Comparison of ENCODE assay signal across 8 mouse cellular contexts in the genomic region with DNA sequence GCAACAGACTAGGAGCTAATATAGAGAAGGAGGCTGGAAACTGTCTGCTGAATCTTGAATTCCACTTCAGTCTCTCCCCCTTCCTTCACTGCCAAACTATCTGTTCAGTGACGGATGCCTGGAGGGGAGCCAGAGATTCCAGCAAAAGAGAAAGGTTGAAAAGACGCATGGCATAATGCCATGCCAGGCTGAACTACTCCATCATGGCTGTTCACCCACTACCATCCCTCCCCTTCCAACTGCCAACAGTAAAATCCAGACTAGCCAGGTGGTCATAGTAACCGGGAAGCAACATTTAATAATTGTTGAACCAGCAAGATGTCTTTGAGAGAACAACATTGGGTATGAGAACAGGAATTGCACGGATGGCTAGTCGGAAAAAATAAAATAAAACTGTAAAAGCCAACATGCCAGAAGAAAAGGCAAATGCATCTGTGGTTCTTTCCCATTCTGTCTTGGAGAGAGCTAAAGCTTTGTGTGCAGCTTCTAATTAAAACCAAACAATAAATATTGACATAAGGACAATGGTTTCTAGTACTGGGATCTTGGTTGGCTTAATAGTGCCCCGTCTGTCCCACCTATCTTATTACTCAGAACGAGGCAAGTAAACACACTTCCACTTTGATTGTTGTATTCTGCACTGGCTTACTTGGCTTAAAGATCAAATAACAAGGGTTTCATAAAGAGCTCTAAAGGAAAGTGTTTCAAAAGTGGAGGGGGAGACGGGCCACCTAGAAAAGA.
DNase-seq lines count a peak whose midpoint lies in the region; ATAC-seq lines count a peak whose summit lies in the region.
"Had no signal": no experiment of that assay in that cellular context is flagged by ENCODE, and none has a peak within 500 bp of the region (broad histone marks: within the 10 kb centered on the region; RNA-seq: fewer than 3 reads in every experiment).

No protein-coding gene starts in this region.

- no peaks in the 10 kb centered on the region for H3K9me3 ChIP-seq in hindbrain, embryonic 15.5 days
- peaks cover 3% of the 10 kb centered on the region; the same call in 1 of the 2 replicates for H3K9me3 ChIP-seq in midbrain, embryonic 13.5 days
- H3K9me3 ChIP-seq: stomach, embryonic 15.5 days had no signal

- intact Hi-C loops in left cerebral cortex, postnatal 10 days (cut with DNase I): no loop called here

- WGBS in hindbrain, embryonic 15.5 days: 42% methylated on average over 8 of the region's 8 CpGs
- WGBS in midbrain, embryonic 13.5 days: 56% methylated on average over 8 of the region's 8 CpGs

- H3K4me1 ChIP-seq in hindbrain, embryonic 15.5 days (replicated peaks): 0 out of 2 replicates have a peak, but pooled peaks cover 19% of the 10 kb centered on the region
- peaks cover 7% of the 10 kb centered on the region for H3K4me1 ChIP-seq in midbrain, embryonic 13.5 days (replicated peaks)
- H3K4me1 ChIP-seq: stomach, embryonic 15.5 days had no signal

- H3K4me2 ChIP-seq in hindbrain, embryonic 15.5 days: no peak overlapping the region
- H3K4me2 ChIP-seq in midbrain, embryonic 13.5 days (replicated peaks): no peak overlapping the region
- H3K4me2 ChIP-seq: stomach, embryonic 15.5 days had no signal

- 0 out of 2 replicates have a peak overlapping the region, but pooled peaks have one; percentile 2 for H3K27ac ChIP-seq in hindbrain, embryonic 15.5 days (replicated peaks)
- H3K27ac ChIP-seq in midbrain, embryonic 13.5 days: peak overlapping the region; percentile 11
- H3K27ac ChIP-seq: stomach, embryonic 15.5 days had no signal

- peak; percentile 84 for ATAC-seq in hindbrain, embryonic 15.5 days (ENCODE audit: low FRiP score, low read depth)
- ATAC-seq in midbrain, embryonic 13.5 days: peak; percentile 73
- no peak for ATAC-seq in megakaryocyte, adult 5-6 weeks (ENCODE audit: poor library complexity, severe bottlenecking)
- no peak for ATAC-seq in monocyte, adult 5-6 weeks (replicated peaks; ENCODE audit: insufficient number of reproducible peaks, low FRiP score, low TSS enrichment, poor library complexity, severe bottlenecking)

- H3K27me3 ChIP-seq in hindbrain, embryonic 15.5 days: no peaks in the 10 kb centered on the region
- H3K27me3 ChIP-seq in midbrain, embryonic 13.5 days: no peaks in the 10 kb centered on the region
- H3K27me3 ChIP-seq: stomach, embryonic 15.5 days had no signal

- H3K4me3 ChIP-seq in hindbrain, embryonic 15.5 days: no peak overlapping the region
- no peak overlapping the region for H3K4me3 ChIP-seq in midbrain, embryonic 13.5 days (replicated peaks)
- H3K4me3 ChIP-seq: stomach, embryonic 15.5 days had no signal

- no peak overlapping the region for H3K9ac ChIP-seq in hindbrain, embryonic 15.5 days
- no peak overlapping the region for H3K9ac ChIP-seq in midbrain, embryonic 13.5 days (replicated peaks)
- H3K9ac ChIP-seq: stomach, embryonic 15.5 days had no signal

- H3K36me3 ChIP-seq in hindbrain, embryonic 15.5 days: no peaks in the 10 kb centered on the region
- no peaks in the 10 kb centered on the region for H3K36me3 ChIP-seq in midbrain, embryonic 13.5 days
- H3K36me3 ChIP-seq: stomach, embryonic 15.5 days had no signal

- DNase-seq in left cerebral cortex, postnatal 10 days (ENCODE audit: extremely low spot score in 1 of 2, low spot score in 2 of 2): peak; percentile 62 to 68
- no peak for DNase-seq in left cerebral cortex, adult 9 months (ENCODE audit: low spot score in 2 of 2)
- peak; percentile 96 to 97 for DNase-seq in cerebellum, postnatal 10 days

Comparison
In these comparisons a context has a peak if more than half of its experiments do, and no peak if none do; other contexts are left out.
1. DNase-seq: peak in left cerebral cortex, postnatal 10 days (2 of 2) and cerebellum, postnatal 10 days (2 of 2); none in left cerebral cortex, adult 9 months (0 of 2).
2. ATAC-seq: peak in hindbrain, embryonic 15.5 days (single experiment) and midbrain, embryonic 13.5 days (single experiment); none in megakaryocyte, adult 5-6 weeks (single experiment) and monocyte, adult 5-6 weeks (single experiment).